8 mouse cellular contexts compared by ENCODE assay signal in genomic region chr11:117618214-117618613, GRCm38 (mm10). TPM values are rescaled to one million over a fixed set of nuclear protein-coding genes. Genes with fewer than 3 reads are reported as not detected.
DNase-seq lines count a peak whose midpoint lies in the region; ATAC-seq lines count a peak whose summit lies in the region.

No protein-coding gene starts in this region.

- peaks cover 29% of the 10 kb centered on the region for H3K4me1 ChIP-seq in heart, embryonic 13.5 days
- H3K4me1 ChIP-seq in forebrain, embryonic 15.5 days: peaks cover 23% of the 10 kb centered on the region
- peaks cover 38% of the 10 kb centered on the region for H3K4me1 ChIP-seq in kidney, embryonic 15.5 days
- peaks cover 23% of the 10 kb centered on the region for H3K4me1 ChIP-seq in midbrain, embryonic 14.5 days (ENCODE audit: control insufficient read depth, insufficient read depth, low read length)

- 21% methylated on average over 3 of the region's 3 CpGs for WGBS in heart, embryonic 13.5 days
- 13% methylated on average over 3 of the region's 3 CpGs for WGBS in forebrain, embryonic 15.5 days
- 4% methylated on average over 3 of the region's 3 CpGs for WGBS in kidney, embryonic 15.5 days
- 11% methylated on average over 3 of the region's 3 CpGs for WGBS in midbrain, embryonic 14.5 days

- no peak for ATAC-seq in heart, embryonic 13.5 days (ENCODE audit: extremely low read depth, insufficient number of reproducible peaks, low FRiP score, low TSS enrichment)
- ATAC-seq in forebrain, embryonic 15.5 days (replicated peaks): no peak
- ATAC-seq in kidney, embryonic 15.5 days (replicated peaks; ENCODE audit: low FRiP score): no peak
- ATAC-seq in midbrain, embryonic 14.5 days (ENCODE audit: low FRiP score, low TSS enrichment): no peak

- no peak for DNase-seq in heart, adult 8-10 months (ENCODE audit: low spot score)
- DNase-seq in midbrain, embryonic 14.5 days: no peak
- DNase-seq in spleen, postnatal 10 days (ENCODE audit: low spot score in 2 of 2): no peak
- DNase-seq in thymus, adult 18-20 months: no peak
- DNase-seq in spleen, adult 12 weeks (ENCODE audit: low spot score): no peak

- no peaks in the 10 kb centered on the region for H3K36me3 ChIP-seq in heart, embryonic 13.5 days
- no peaks in the 10 kb centered on the region for H3K36me3 ChIP-seq in forebrain, embryonic 15.5 days
- H3K36me3 ChIP-seq in kidney, embryonic 15.5 days: no peaks in the 10 kb centered on the region
- H3K36me3 ChIP-seq in midbrain, embryonic 14.5 days (ENCODE audit: control insufficient read depth, insufficient read depth, low read length): no peaks in the 10 kb centered on the region

- 0 out of 2 replicates have a peak overlapping the region, but pooled peaks have one; percentile 31 for H3K4me3 ChIP-seq in heart, embryonic 13.5 days
- H3K4me3 ChIP-seq in forebrain, embryonic 15.5 days: no peak overlapping the region
- no peak overlapping the region; the same call in 1 of the 2 replicates for H3K4me3 ChIP-seq in kidney, embryonic 15.5 days (replicated peaks)
- no peak overlapping the region for H3K4me3 ChIP-seq in midbrain, embryonic 14.5 days (replicated peaks; ENCODE audit: low read depth, low read length)

- H3K9ac ChIP-seq in heart, embryonic 13.5 days: peak overlapping the region; percentile 37; the same call in 1 of the 2 replicates
- 0 out of 2 replicates have a peak overlapping the region, but pooled peaks have one; percentile 6 for H3K9ac ChIP-seq in forebrain, embryonic 15.5 days (replicated peaks)
- no peak overlapping the region for H3K9ac ChIP-seq in kidney, embryonic 15.5 days
- no peak overlapping the region for H3K9ac ChIP-seq in midbrain, embryonic 14.5 days (replicated peaks; ENCODE audit: low read length)

- peak overlapping the region; percentile 61 for H3K4me2 ChIP-seq in heart, embryonic 13.5 days
- H3K4me2 ChIP-seq in forebrain, embryonic 15.5 days (replicated peaks): no peak overlapping the region
- peak overlapping the region; percentile 35; the same call in 1 of the 2 replicates for H3K4me2 ChIP-seq in kidney, embryonic 15.5 days
- H3K4me2 ChIP-seq in midbrain, embryonic 14.5 days (ENCODE audit: low read length): peak overlapping the region; percentile 31; the same call in 1 of the 2 replicates

- no peak overlapping the region for H3K27ac ChIP-seq in heart, embryonic 13.5 days (replicated peaks)
- peak overlapping the region; percentile 13 for H3K27ac ChIP-seq in forebrain, embryonic 15.5 days (replicated peaks)
- no peak overlapping the region for H3K27ac ChIP-seq in kidney, embryonic 15.5 days
- peak overlapping the region; percentile 75 for H3K27ac ChIP-seq in midbrain, embryonic 14.5 days (replicated peaks; ENCODE audit: low read depth, low read length)

- no peaks in the 10 kb centered on the region for H3K9me3 ChIP-seq in heart, embryonic 13.5 days
- no peaks in the 10 kb centered on the region for H3K9me3 ChIP-seq in forebrain, embryonic 15.5 days
- H3K9me3 ChIP-seq in kidney, embryonic 15.5 days (replicated peaks): no peaks in the 10 kb centered on the region
- H3K9me3 ChIP-seq in midbrain, embryonic 14.5 days (ENCODE audit: control insufficient read depth, low read length): no peaks in the 10 kb centered on the region

- H3K27me3 ChIP-seq in heart, embryonic 13.5 days (replicated peaks): peaks cover 62% of the 10 kb centered on the region
- H3K27me3 ChIP-seq in forebrain, embryonic 15.5 days: no peaks in the 10 kb centered on the region
- peaks cover 58% of the 10 kb centered on the region for H3K27me3 ChIP-seq in kidney, embryonic 15.5 days
- no peaks in the 10 kb centered on the region for H3K27me3 ChIP-seq in midbrain, embryonic 14.5 days (ENCODE audit: control insufficient read depth, insufficient read depth, low read length)

RNA-seq across cellular contexts. Expression of gene Tnrc6c, which starts 35.9 kb away (rescaled TPM):
- polyA plus RNA-seq in heart, embryonic 13.5 days (2015; fragmentation: Nextera tagmentation; extraction: Ambion mirVana): 6.0 TPM in 2 replicates
- total RNA-seq in heart, adult 8-10 months (2022): 10 to 100 TPM; 27.0 to 32.1 (median 29.7) TPM
- polyA plus RNA-seq in forebrain, embryonic 15.5 days (2015; fragmentation: Nextera tagmentation; extraction: Ambion mirVana): 29.2 and 31.0 TPM in 2 replicates
- polyA plus RNA-seq in kidney, embryonic 15.5 days (2015; fragmentation: Nextera tagmentation; extraction: Ambion mirVana): 10.0 and 10.5 TPM in 2 replicates
- 34.0 and 35.1 TPM in 2 replicates for polyA plus RNA-seq in midbrain, embryonic 14.5 days (2014; fragmentation: Nextera tagmentation; extraction: Ambion mirVana)

Comparison
In these comparisons a context has a peak if more than half of its experiments do, and no peak if none do; other contexts are left out.
1. H3K27ac ChIP-seq: peak in forebrain, embryonic 15.5 days (single experiment) and midbrain, embryonic 14.5 days (single experiment); none in heart, embryonic 13.5 days (single experiment) and kidney, embryonic 15.5 days (single experiment).
2. H3K9ac ChIP-seq: peak in heart, embryonic 13.5 days (single experiment) and forebrain, embryonic 15.5 days (single experiment); none in kidney, embryonic 15.5 days (single experiment) and midbrain, embryonic 14.5 days (single experiment).